Mouse (Mus musculus) bone marrow, adult 2 months (tissue): ENCODE measurements around the gene Yy1.

Experiments used
- CTCF ChIP-seq: fragments of 200-500 bp; IDR thresholded peaks from 2 replicates; pipeline ENCODE4 v1.5.1; 2011; ENCODE audit warnings: low read length, control low read depth; ENCODE audit not compliant: control insufficient read depth, insufficient read depth
- POLR2A ChIP-seq: fragments of 200-500 bp; IDR thresholded peaks from 2 replicates; pipeline ENCODE4 v1.6.1; 2011; ENCODE audit warnings: low read depth, mild to moderate bottlenecking, control low read depth, low read length, borderline replicate concordance; ENCODE audit not compliant: control insufficient read depth

- TF ChIP-seq POLR2A (no peak), CTCF (no peak)
Observed at GRCm38 (mm10) chr12:108812463-108812862, 19.7 kb downstream of the Yy1 start.
